ENCODE assay signal across 13 mouse cellular contexts in the genomic region with DNA sequence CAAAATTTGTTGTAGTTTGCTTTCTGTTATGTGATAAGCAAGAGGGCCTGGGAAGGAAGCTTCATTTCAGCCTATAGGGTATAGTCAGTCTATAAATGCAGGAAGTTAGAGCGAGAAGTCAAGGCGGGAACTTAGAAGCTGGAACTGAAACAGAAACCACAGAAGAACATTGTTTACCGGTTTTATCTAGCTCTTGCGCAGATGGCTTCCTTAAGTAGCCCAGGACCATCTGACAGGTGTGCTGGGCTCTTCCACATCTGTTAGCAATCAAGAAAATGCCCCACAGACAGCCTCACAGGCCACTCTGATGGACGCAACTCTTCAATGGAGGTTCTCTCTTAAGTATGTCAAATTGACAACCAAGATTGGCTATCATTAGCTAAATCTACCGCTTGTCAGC. TPM values are rescaled to one million over a fixed set of nuclear protein-coding genes. Genes with fewer than 3 reads are reported as not detected.
DNase-seq lines count a peak whose midpoint lies in the region; ATAC-seq and TF ChIP-seq lines count a peak whose summit lies in the region.
"Had no signal": no experiment of that assay in that cellular context is flagged by ENCODE, and none has a peak within 500 bp of the region (broad histone marks: within the 10 kb centered on the region; RNA-seq: fewer than 3 reads in every experiment).

No protein-coding gene starts in this region.

- TF ChIP-seq EP300 in heart, postnatal 0 days (IDR thresholded peaks at IDR 0.05; ENCODE audit: low read depth) = no peak

- H3K4me1 ChIP-seq in heart, postnatal 0 days (ENCODE audit: control insufficient read depth, insufficient read depth) = no peaks in the 10 kb centered on the region
- H3K4me1 ChIP-seq in bone marrow macrophage, adult 2 months (ENCODE audit: control insufficient read depth, insufficient read depth, low read length) = peaks cover 9% of the 10 kb centered on the region; the same call in 1 of the 2 replicates
- peaks cover 31% of the 10 kb centered on the region for H3K4me1 ChIP-seq in liver, embryonic 15.5 days (replicated peaks)
- H3K4me1 ChIP-seq in forebrain, embryonic 14.5 days (ENCODE audit: control insufficient read depth, insufficient read depth, low read length) = no peaks in the 10 kb centered on the region
- no peaks in the 10 kb centered on the region for H3K4me1 ChIP-seq in heart, embryonic 10.5 days
- H3K4me1 ChIP-seq: forebrain, embryonic 10.5 days; midbrain, embryonic 12.5 days had no signal

- no peak for ATAC-seq in heart, postnatal 0 days (ENCODE audit: insufficient read depth, low read depth)
- ATAC-seq in liver, embryonic 15.5 days (ENCODE audit: insufficient read depth) = peak; percentile 56
- no peak for ATAC-seq in forebrain, embryonic 14.5 days

- H3K27ac ChIP-seq in heart, postnatal 0 days (ENCODE audit: low read depth) = peak overlapping the region; percentile 30; the same call in 1 of the 2 replicates
- no peak overlapping the region for H3K27ac ChIP-seq in bone marrow macrophage, adult 2 months (ENCODE audit: insufficient read depth, low read depth, low read length)
- H3K27ac ChIP-seq in liver, embryonic 15.5 days (replicated peaks) = peak overlapping the region; percentile 53
- H3K27ac ChIP-seq in forebrain, embryonic 14.5 days (ENCODE audit: low read depth, low read length) = no peak overlapping the region
- no peak overlapping the region for H3K27ac ChIP-seq in heart, embryonic 10.5 days
- H3K27ac ChIP-seq: forebrain, embryonic 10.5 days; heart, adult 2 months; midbrain, embryonic 12.5 days had no signal

- H3K36me3 ChIP-seq in heart, postnatal 0 days (replicated peaks; ENCODE audit: control insufficient read depth, insufficient read depth, low read length) = no peaks in the 10 kb centered on the region
- H3K36me3 ChIP-seq in liver, embryonic 15.5 days (replicated peaks) = no peaks in the 10 kb centered on the region
- H3K36me3 ChIP-seq in forebrain, embryonic 14.5 days (ENCODE audit: control insufficient read depth, insufficient read depth, low read length) = no peaks in the 10 kb centered on the region
- H3K36me3 ChIP-seq in heart, embryonic 10.5 days = no peaks in the 10 kb centered on the region
- H3K36me3 ChIP-seq: forebrain, embryonic 10.5 days; midbrain, embryonic 12.5 days had no signal

- no peaks in the 10 kb centered on the region for H3K9me3 ChIP-seq in heart, postnatal 0 days (replicated peaks; ENCODE audit: control insufficient read depth, low read length)
- H3K9me3 ChIP-seq in liver, embryonic 15.5 days (replicated peaks) = no peaks in the 10 kb centered on the region
- no peaks in the 10 kb centered on the region for H3K9me3 ChIP-seq in forebrain, embryonic 14.5 days (replicated peaks; ENCODE audit: control insufficient read depth, low read length)
- H3K9me3 ChIP-seq in heart, embryonic 10.5 days = no peaks in the 10 kb centered on the region
- H3K9me3 ChIP-seq: forebrain, embryonic 10.5 days; midbrain, embryonic 12.5 days had no signal

- WGBS in heart, postnatal 0 days = 57% methylated on average over 6 of the region's 6 CpGs
- WGBS in liver, embryonic 15.5 days (ENCODE audit: insufficient replicate concordance) = 17% methylated on average over 6 of the region's 6 CpGs
- WGBS in forebrain, embryonic 14.5 days = 86% methylated on average over 6 of the region's 6 CpGs
- WGBS in heart, embryonic 10.5 days = 47% methylated on average over 6 of the region's 6 CpGs

- H3K4me2 ChIP-seq in heart, postnatal 0 days (ENCODE audit: low read depth, low read length) = no peak overlapping the region
- H3K4me2 ChIP-seq in liver, embryonic 15.5 days = peak overlapping the region; percentile 61
- H3K4me2 ChIP-seq in forebrain, embryonic 14.5 days (ENCODE audit: low read length) = no peak overlapping the region
- H3K4me2 ChIP-seq: midbrain, embryonic 12.5 days had no signal

- no peak for TF ChIP-seq CTCF in heart, postnatal 0 days (IDR thresholded peaks at IDR 0.05; ENCODE audit: low read depth)
- TF ChIP-seq CTCF in bone marrow macrophage, adult 2 months (IDR thresholded peaks at IDR 0.05; ENCODE audit: low read depth, low read length) = no peak

- TF ChIP-seq POLR2A in bone marrow macrophage, adult 2 months (IDR thresholded peaks at IDR 0.05; ENCODE audit: borderline replicate concordance, low read depth, low read length) = no peak

- no peak overlapping the region for H3K9ac ChIP-seq in heart, postnatal 0 days (replicated peaks; ENCODE audit: low read depth, low read length)
- peak overlapping the region; percentile 45 for H3K9ac ChIP-seq in liver, embryonic 15.5 days
- H3K9ac ChIP-seq in forebrain, embryonic 14.5 days (ENCODE audit: low read length) = no peak overlapping the region
- H3K9ac ChIP-seq: midbrain, embryonic 12.5 days had no signal

- no peaks in the 10 kb centered on the region for H3K27me3 ChIP-seq in heart, postnatal 0 days (ENCODE audit: control insufficient read depth, insufficient read depth, low read length)
- no peaks in the 10 kb centered on the region for H3K27me3 ChIP-seq in liver, embryonic 15.5 days
- no peaks in the 10 kb centered on the region for H3K27me3 ChIP-seq in forebrain, embryonic 14.5 days (replicated peaks; ENCODE audit: control insufficient read depth, insufficient read depth, low read length)
- no peaks in the 10 kb centered on the region for H3K27me3 ChIP-seq in heart, embryonic 10.5 days (ENCODE audit: insufficient read depth, poor library complexity, severe bottlenecking)
- H3K27me3 ChIP-seq: midbrain, embryonic 12.5 days had no signal

- intact Hi-C loops in gastrocnemius, postnatal 14 days (cut with DNase I; ENCODE audit: low total_unique reads) = no loop called here

- DNase-seq in heart, postnatal 0 days (ENCODE audit: low spot score) = no peak
- no peak for DNase-seq in heart, adult 8-10 months (ENCODE audit: low spot score)
- peak; percentile 91 for DNase-seq in thymus, postnatal 0 days (ENCODE audit: low spot score)
- no peak for DNase-seq in gastrocnemius, postnatal 14 days
- no peak for DNase-seq in forebrain, embryonic 14.5 days (ENCODE audit: low spot score)
- DNase-seq in heart, embryonic 10.5 days (ENCODE audit: low spot score) = no peak
- DNase-seq: cerebellum, adult 11-12 months; retina, postnatal 1 day had no signal

- H3K4me3 ChIP-seq in heart, postnatal 0 days (ENCODE audit: low read depth, low read length) = no peak overlapping the region
- peak overlapping the region; percentile 39 for H3K4me3 ChIP-seq in bone marrow macrophage, adult 2 months (ENCODE audit: insufficient read depth, low read length)
- peak overlapping the region; percentile 17; the same call in 1 of the 2 replicates for H3K4me3 ChIP-seq in liver, embryonic 15.5 days (replicated peaks)
- no peak overlapping the region for H3K4me3 ChIP-seq in forebrain, embryonic 14.5 days (ENCODE audit: low read depth, low read length)
- H3K4me3 ChIP-seq in heart, embryonic 10.5 days = no peak overlapping the region
- H3K4me3 ChIP-seq: forebrain, embryonic 10.5 days; heart, adult 2 months; midbrain, embryonic 12.5 days had no signal

RNA-seq across cellular contexts. Expression of a gene that starts 18.3 kb away (rescaled TPM):
- total RNA-seq in heart, postnatal 0 days (2014; rRNA removed; ENCODE audit: low replicate concordance) = 32.9 and 50.7 TPM in 2 replicates
- 77.8 and 82.0 TPM in 2 replicates for polyA plus RNA-seq in heart, postnatal 0 days (2015; fragmentation: Nextera tagmentation; extraction: Ambion mirVana)
- 10 to 100 TPM; 82.2 to 91.4 (median 87.5) TPM for total RNA-seq in heart, adult 8-10 months (2022)
- polyA plus RNA-seq in bone marrow macrophage, adult 2 months (2012; ENCODE audit: insufficient read depth, insufficient read length, missing spikeins) = 310 and 315 TPM in 2 replicates
- polyA plus RNA-seq in liver, embryonic 15.5 days (2015; fragmentation: Nextera tagmentation; extraction: Ambion mirVana) = 266 and 301 TPM in 2 replicates
- 354 and 407 TPM in 2 replicates for polyA plus RNA-seq in thymus, postnatal 0 days (2015; fragmentation: Nextera tagmentation; extraction: Ambion mirVana)
- total RNA-seq in gastrocnemius, postnatal 14 days (2021) = 10 to 100 TPM; 34.8 to 37.3 TPM
- 97.9 and 120 TPM in 2 replicates for polyA plus RNA-seq in forebrain, embryonic 14.5 days (2014; fragmentation: Nextera tagmentation; extraction: Ambion mirVana)
- 49.0 and 50.3 TPM in 2 replicates for polyA plus RNA-seq in heart, embryonic 10.5 days (2016; fragmentation: Nextera tagmentation; extraction: Ambion mirVana)

Comparison
In these comparisons a context has a peak if more than half of its experiments do, and no peak if none do; other contexts are left out.
1. H3K27ac ChIP-seq: peak in heart, postnatal 0 days (single experiment) and liver, embryonic 15.5 days (single experiment); none in bone marrow macrophage, adult 2 months (single experiment), forebrain, embryonic 14.5 days (single experiment) and heart, embryonic 10.5 days (single experiment).
2. H3K4me3 ChIP-seq: peak in bone marrow macrophage, adult 2 months (single experiment) and liver, embryonic 15.5 days (single experiment); none in heart, postnatal 0 days (single experiment), forebrain, embryonic 14.5 days (single experiment) and heart, embryonic 10.5 days (single experiment).